Mouse (Mus musculus): ENCODE results near the gene Gm28372. TPM values are rescaled to one million over a fixed set of nuclear protein-coding genes. Genes with fewer than 3 reads are reported as not detected.
"Not testable (repeated sequence)": the region's sequence is repeated elsewhere in the genome, so short reads cannot be mapped to it uniquely, and the experiment has no call there.

The Gm28372 gene
- not detected in 2 replicates for polyA plus RNA-seq (2015; fragmentation: Nextera tagmentation; extraction: Ambion mirVana)

DNA sequence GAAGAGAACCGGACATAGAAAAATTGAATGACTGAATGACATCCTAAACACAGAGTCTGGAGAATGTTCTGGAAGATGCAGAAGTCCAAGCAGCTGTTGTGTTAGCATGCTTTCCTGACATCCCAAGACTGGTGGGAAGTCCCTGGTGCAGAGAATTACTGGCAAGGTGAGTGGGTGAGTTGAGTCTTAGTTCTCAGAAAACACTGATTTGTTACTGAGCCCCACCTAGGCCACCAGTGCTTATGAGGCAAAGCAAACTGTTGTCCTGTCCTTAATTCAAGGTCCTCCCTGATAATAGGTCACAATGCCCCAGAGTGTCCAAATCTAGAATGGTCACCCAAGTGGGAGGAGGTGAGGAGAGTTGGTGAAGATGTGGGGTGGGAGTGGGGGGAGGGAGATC lies at the start of gene Gm28372, which contains the start of gene 1700020A23Rik:
TSS of gene Gm28372 (plus strand) at position 301 of the 400 bp plus-strand sequence.
TSS of gene 1700020A23Rik (plus strand) at position 321 of the 400 bp plus-strand sequence.
- H3K27me3 ChIP-seq (replicated peaks), result no peaks in the 10 kb centered on the region; the same call in 1 of the 2 replicates
- H3K9ac ChIP-seq, result no peak within 1 kb of the TSS
- H3K4me3 ChIP-seq, result no peak within 1 kb of the TSS
- no peak within 1 kb of the TSS for H3K27ac ChIP-seq (replicated peaks)
- WGBS, result 87% methylated on average over 1 of the region's 1 CpGs
- H3K36me3 ChIP-seq, result no peaks in the 10 kb centered on the region
- H3K4me2 ChIP-seq, result no peak within 1 kb of the TSS
- no peaks in the 10 kb centered on the region for H3K9me3 ChIP-seq
- no peak for ATAC-seq (ENCODE audit: extremely low read depth, insufficient number of reproducible peaks, low FRiP score, low TSS enrichment)
- peaks cover 5% of the 10 kb centered on the region; the same call in 1 of the 2 replicates for H3K4me1 ChIP-seq

DNA sequence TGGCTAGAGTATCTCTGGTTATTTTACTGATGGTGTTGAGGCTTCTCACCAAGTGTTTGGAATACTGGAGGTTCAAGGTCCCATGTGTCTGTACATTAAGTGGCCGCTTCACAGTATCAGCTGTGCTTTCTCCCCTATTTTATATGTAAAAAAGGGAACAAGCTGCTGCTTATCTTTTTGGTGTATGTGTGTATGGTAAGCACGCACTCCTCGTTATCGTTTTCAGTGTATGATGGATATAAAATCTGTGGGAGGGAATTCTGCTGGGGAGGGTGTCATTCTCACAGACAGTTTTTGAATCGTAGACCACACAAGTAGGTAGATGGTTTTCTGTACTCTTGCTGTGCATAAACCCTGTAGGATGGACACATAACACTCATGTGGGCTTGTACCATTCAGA lies 47.5 kb upstream of the Gm28372 start:
- no peaks in the 10 kb centered on the region for H3K36me3 ChIP-seq
- no peak overlapping the region for H3K27ac ChIP-seq (replicated peaks)
- peaks cover 4% of the 10 kb centered on the region; the same call in 1 of the 2 replicates for H3K4me1 ChIP-seq
- 77% methylated on average over 5 of the region's 5 CpGs for WGBS
- H3K4me3 ChIP-seq, result no peak overlapping the region
- no peak overlapping the region for H3K9ac ChIP-seq
- H3K9me3 ChIP-seq, result no peaks in the 10 kb centered on the region
- no peak overlapping the region for H3K4me2 ChIP-seq
- H3K27me3 ChIP-seq (replicated peaks), result peaks cover 68% of the 10 kb centered on the region
- no peak for ATAC-seq (ENCODE audit: extremely low read depth, insufficient number of reproducible peaks, low FRiP score, low TSS enrichment)

DNA sequence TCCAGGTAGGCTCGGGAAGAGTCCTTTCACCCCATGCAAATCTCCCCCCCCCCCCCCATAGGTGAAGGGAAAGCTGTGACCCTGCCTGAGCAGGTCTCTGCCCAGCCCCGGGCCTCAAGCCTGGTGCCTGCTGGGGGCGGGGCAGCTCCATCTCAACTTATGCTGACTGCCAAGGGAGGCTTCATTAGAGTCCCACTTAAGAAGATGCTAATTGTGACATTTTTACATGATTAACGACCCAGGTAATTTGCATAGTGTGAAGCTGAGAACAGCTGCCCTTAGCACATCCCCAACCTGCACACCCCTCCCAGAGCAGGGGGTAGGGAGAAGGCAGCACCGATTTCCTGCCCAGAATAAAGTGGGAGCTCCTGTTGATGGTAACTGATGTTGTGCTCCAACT lies 46.2 kb upstream of the Gm28372 start:
- Histone ChIP-seq H3K27me3 (replicated peaks) (peaks cover 74% of the 10 kb centered on the region), H3K9me3 (no peaks in the 10 kb centered on the region), H3K4me2 (no peak overlapping the region), H3K27ac (replicated peaks) (no peak overlapping the region), H3K36me3 (no peaks in the 10 kb centered on the region), H3K4me1 (peaks cover 4% of the 10 kb centered on the region; the same call in 1 of the 2 replicates), H3K9ac (no peak overlapping the region), H3K4me3 (no peak overlapping the region)
- ATAC-seq (ENCODE audit: extremely low read depth, insufficient number of reproducible peaks, low FRiP score, low TSS enrichment), result no peak
- 10% methylated on average over 5 of the region's 5 CpGs for WGBS

DNA sequence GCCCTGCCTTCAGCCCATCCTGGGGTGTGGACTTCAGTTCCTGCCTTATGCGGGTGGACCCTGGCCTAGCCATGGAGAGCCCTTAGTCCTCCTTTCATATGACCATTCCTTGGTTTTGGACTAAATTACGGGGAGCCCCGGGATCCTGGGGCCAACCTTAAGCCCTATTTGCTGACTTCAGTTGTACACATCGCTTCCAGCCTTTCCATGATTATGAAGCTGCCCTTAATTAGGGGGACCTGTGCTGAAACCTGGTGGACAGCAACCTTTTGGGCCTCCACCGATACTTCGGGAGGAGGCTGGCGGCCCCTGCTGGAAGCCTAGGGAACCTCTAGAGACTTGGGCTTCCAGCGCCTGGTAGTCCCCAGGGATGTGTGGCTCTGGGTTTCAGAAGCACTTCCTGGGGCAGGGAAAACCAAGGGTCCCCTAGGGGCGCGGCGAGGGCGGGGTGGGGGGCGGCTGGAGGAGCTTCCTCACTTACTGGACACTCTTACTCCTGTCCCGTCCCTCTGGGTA lies 42.5 kb upstream of the Gm28372 start:
- H3K9me3 ChIP-seq, result no peaks in the 10 kb centered on the region
- H3K9ac ChIP-seq, result no peak overlapping the region
- under 1% methylated on average over 14 of the region's 14 CpGs for WGBS
- peaks cover 94% of the 10 kb centered on the region for H3K27me3 ChIP-seq (replicated peaks)
- no peak overlapping the region for H3K4me2 ChIP-seq
- H3K36me3 ChIP-seq, result no peaks in the 10 kb centered on the region
- H3K27ac ChIP-seq (replicated peaks), result no peak overlapping the region
- H3K4me3 ChIP-seq, result no peak overlapping the region
- ATAC-seq (ENCODE audit: extremely low read depth, insufficient number of reproducible peaks, low FRiP score, low TSS enrichment), result no peak
- peaks cover 15% of the 10 kb centered on the region for H3K4me1 ChIP-seq

DNA sequence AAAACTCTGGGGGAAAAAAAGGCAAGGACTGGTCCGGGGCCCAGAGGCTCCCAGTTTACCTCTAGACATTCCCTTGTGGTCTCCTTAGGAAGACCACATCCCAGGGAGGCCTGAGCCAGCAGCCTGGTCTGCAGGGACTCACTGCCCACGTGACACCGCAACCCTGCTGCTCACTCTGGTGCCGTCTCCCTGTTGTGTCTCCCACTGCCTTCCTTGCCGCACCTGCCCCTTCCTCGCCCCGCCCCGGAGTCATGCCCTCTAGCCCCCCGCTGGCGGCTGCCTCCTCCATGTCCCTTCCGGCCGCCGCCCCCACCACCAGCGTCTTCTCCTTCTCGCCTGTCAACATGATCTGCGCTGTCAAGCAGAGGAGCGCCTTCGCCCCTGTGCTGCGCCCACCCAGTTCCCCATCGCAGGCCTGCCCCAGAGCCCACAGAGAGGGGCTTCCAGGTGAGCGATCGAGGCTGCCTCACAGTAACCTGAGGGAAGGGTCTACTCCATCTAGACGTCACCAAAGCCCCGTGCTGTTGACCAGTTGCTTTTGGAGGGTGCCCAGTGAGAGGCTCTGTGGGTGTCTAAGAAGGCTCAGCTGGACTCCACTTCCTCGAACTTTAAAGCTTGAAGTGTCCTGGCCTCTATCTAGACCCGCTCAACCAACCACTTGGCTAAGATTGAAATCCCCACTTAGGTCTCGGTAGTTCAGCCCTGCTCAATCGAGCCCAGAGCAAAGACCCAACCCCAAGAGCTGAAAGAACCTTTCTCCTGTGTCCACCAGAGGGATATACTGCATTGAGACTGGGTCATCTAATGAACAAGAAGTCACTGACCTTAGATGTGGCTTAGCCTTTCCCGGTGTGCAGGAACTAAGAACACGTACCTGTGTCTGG lies 39.6 kb upstream of the Gm28372 start:
- peak overlapping the region; percentile 89 for H3K4me2 ChIP-seq
- H3K4me3 ChIP-seq, result peak overlapping the region; percentile 60
- 4% methylated on average over 30 of the region's 30 CpGs for WGBS
- no peak overlapping the region for H3K27ac ChIP-seq (replicated peaks)
- peak overlapping the region; percentile 77 for H3K9ac ChIP-seq
- no peaks in the 10 kb centered on the region for H3K36me3 ChIP-seq
- peaks cover 80% of the 10 kb centered on the region for H3K27me3 ChIP-seq (replicated peaks)
- no peak for ATAC-seq (ENCODE audit: extremely low read depth, insufficient number of reproducible peaks, low FRiP score, low TSS enrichment)
- H3K9me3 ChIP-seq, result no peaks in the 10 kb centered on the region
- H3K4me1 ChIP-seq, result peaks cover 15% of the 10 kb centered on the region

DNA sequence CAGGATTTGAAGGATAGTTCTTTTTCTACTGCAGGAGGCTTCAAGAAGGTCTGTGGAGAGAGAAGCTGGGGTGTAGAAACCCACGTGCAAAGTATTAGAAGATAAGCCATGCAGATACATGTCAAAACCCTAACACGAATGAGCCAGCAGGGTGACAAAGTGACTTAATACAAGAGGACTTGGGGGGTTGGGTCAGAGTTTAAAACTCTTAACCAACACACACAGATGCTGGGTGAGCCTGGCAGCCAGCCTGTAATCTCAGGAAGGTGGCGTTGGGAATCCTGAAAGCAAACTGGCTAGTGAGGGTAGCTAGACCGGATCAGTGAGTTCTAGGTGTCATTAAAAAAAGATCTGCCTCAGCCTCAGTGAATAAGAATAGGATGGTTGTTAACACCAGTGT lies 37.7 kb upstream of the Gm28372 start:
- 53% methylated on average over 4 of the region's 4 CpGs for WGBS
- H3K27ac ChIP-seq (replicated peaks), result no peak overlapping the region
- H3K4me1 ChIP-seq, result peaks cover 11% of the 10 kb centered on the region
- no peak overlapping the region for H3K9ac ChIP-seq
- no peak overlapping the region for H3K4me3 ChIP-seq
- H3K9me3 ChIP-seq, result no peaks in the 10 kb centered on the region
- no peak overlapping the region for H3K4me2 ChIP-seq
- ATAC-seq (ENCODE audit: extremely low read depth, insufficient number of reproducible peaks, low FRiP score, low TSS enrichment), result no peak
- H3K27me3 ChIP-seq (replicated peaks), result peaks cover 61% of the 10 kb centered on the region
- H3K36me3 ChIP-seq, result no peaks in the 10 kb centered on the region

DNA sequence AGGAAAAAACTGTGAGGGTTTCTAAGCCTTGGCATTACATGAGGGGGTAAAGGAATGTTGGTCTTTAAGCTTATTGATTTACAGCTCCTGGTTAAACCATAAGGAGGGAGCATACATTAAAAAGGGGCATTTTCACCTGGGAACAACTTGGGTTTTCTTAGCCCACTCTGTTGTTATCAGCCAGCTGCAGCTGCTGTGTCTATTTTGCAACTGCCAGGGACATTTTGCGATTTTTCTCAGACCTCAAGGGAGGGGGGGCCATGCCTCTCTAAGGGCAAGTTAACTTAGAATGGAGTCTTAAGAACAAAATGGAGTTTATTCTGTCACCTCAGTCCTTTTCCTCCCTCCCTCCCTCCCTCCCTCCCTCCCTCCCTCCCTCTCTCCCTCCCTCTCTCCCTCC lies 32.0 kb upstream of the Gm28372 start:
- not testable (repeated sequence) for ATAC-seq (ENCODE audit: extremely low read depth, insufficient number of reproducible peaks, low FRiP score, low TSS enrichment); H3K9ac ChIP-seq; H3K9me3 ChIP-seq; H3K36me3 ChIP-seq; H3K4me3 ChIP-seq; H3K27ac ChIP-seq (replicated peaks); H3K4me2 ChIP-seq; H3K4me1 ChIP-seq
- peaks cover 22% of the 10 kb centered on the region; the same call in 1 of the 2 replicates for H3K27me3 ChIP-seq (replicated peaks)
- WGBS, result 18% methylated on average over 1 of the region's 1 CpGs

DNA sequence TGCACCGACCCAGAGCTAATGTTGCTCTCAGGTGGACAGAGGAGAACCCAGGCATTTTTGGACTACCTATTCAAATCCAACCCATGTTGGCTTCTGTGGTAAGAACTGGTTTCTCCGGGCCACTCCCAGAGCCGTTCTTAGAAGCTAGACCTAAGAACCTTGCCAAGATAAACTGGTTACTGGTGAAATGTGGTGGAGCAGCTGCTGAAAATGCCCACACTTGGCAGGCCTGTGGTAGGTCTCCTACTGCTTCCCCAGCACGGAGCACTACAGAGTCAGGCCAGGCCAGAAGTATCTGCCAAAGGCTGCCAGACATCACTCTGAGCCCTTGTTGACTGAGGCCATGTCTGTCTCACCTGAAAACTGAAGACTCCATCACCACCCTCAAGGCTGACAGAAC lies 30.1 kb upstream of the Gm28372 start:
- Histone ChIP-seq H3K9ac (no peak overlapping the region), H3K27ac (replicated peaks) (no peak overlapping the region), H3K27me3 (replicated peaks) (peaks cover 16% of the 10 kb centered on the region), H3K36me3 (no peaks in the 10 kb centered on the region), H3K9me3 (no peaks in the 10 kb centered on the region), H3K4me2 (no peak overlapping the region), H3K4me1 (no peaks in the 10 kb centered on the region), H3K4me3 (no peak overlapping the region)
- ATAC-seq (ENCODE audit: extremely low read depth, insufficient number of reproducible peaks, low FRiP score, low TSS enrichment), result no peak
- 67% methylated on average over 4 of the region's 4 CpGs for WGBS

DNA sequence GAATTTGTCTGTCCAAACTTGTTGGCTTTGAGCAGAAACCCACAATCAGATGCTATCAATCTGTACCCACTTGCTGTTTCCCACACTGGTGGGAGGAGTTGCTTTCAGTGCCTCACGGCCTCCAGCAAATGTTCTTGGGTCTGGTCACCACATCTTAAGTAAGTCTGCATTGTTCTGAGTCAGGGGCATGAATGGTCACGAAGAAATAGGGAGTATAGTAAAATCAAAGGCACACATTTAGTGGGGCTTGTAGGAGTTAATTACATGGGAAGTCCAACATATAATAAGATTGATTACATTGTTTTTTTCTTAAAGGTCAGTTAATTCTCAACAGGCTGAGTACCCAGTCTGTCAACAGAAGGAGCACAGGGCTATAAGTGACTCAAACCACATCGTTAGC lies 21.8 kb upstream of the Gm28372 start:
- H3K4me2 ChIP-seq, result no peak overlapping the region
- H3K9me3 ChIP-seq, result no peaks in the 10 kb centered on the region; the same call in 1 of the 2 replicates
- ATAC-seq (ENCODE audit: extremely low read depth, insufficient number of reproducible peaks, low FRiP score, low TSS enrichment), result no peak
- peaks cover 24% of the 10 kb centered on the region for H3K27me3 ChIP-seq (replicated peaks)
- H3K4me3 ChIP-seq, result no peak overlapping the region
- H3K9ac ChIP-seq, result no peak overlapping the region
- no peaks in the 10 kb centered on the region for H3K36me3 ChIP-seq
- WGBS, result 59% methylated on average over 3 of the region's 3 CpGs
- no peaks in the 10 kb centered on the region for H3K4me1 ChIP-seq
- no peak overlapping the region for H3K27ac ChIP-seq (replicated peaks)

DNA sequence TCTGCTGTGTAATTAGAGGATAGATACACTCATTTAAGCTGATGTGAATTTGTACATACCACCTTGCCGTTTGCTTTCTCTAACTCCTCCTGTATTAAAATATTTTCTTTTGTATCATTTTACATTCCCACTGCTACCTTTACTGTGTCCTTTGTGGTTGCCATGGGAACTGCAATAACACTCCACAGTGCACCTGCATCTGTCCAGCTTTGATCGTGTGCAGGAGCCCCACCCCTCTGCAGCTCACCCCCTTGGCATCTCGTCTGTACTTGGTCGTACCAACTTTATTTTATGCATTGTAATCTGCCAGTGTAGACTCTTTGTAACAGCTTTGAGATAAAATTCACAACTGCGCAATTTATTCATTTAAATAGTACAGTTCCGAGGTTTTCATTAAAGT lies 21.1 kb upstream of the Gm28372 start:
- no peak overlapping the region for H3K27ac ChIP-seq (replicated peaks)
- H3K36me3 ChIP-seq, result 0 out of 2 replicates have a peak, but pooled peaks cover under 1% of the 10 kb centered on the region
- no peaks in the 10 kb centered on the region for H3K4me1 ChIP-seq
- WGBS, result 72% methylated on average over 6 of the region's 6 CpGs
- no peak overlapping the region for H3K4me2 ChIP-seq
- H3K9ac ChIP-seq, result no peak overlapping the region
- no peaks in the 10 kb centered on the region; the same call in 1 of the 2 replicates for H3K9me3 ChIP-seq
- H3K27me3 ChIP-seq (replicated peaks), result peaks cover 23% of the 10 kb centered on the region
- no peak for ATAC-seq (ENCODE audit: extremely low read depth, insufficient number of reproducible peaks, low FRiP score, low TSS enrichment)
- no peak overlapping the region for H3K4me3 ChIP-seq

DNA sequence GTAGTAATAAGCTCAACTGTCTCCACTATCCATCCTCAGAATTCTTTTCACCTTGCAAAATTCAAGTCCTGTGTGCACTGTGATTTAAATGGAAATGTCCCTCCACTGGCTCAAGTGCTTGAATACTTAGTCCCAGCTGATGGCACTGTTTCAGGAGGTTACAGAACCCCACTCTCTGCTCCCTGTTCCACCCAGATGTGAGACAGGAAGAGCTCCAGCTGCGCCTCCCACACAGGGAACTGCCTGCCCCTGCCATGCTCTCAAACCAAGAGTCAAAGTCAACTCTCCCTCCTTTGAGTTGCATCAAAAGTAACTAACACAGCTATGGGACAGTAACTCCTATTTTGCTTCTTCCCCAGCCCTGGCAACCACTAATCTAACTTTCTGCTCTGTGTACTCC lies 18.8 kb upstream of the Gm28372 start:
- no peaks in the 10 kb centered on the region for H3K4me1 ChIP-seq
- WGBS, result 75% methylated on average over 1 of the region's 1 CpGs
- H3K9ac ChIP-seq, result no peak overlapping the region
- H3K4me3 ChIP-seq, result no peak overlapping the region
- H3K9me3 ChIP-seq, result no peaks in the 10 kb centered on the region; the same call in 1 of the 2 replicates
- H3K36me3 ChIP-seq, result peaks cover 10% of the 10 kb centered on the region; the same call in 1 of the 2 replicates
- H3K27ac ChIP-seq (replicated peaks), result no peak overlapping the region
- no peak overlapping the region for H3K4me2 ChIP-seq
- peaks cover 17% of the 10 kb centered on the region; the same call in 1 of the 2 replicates for H3K27me3 ChIP-seq (replicated peaks)
- no peak for ATAC-seq (ENCODE audit: extremely low read depth, insufficient number of reproducible peaks, low FRiP score, low TSS enrichment)
